Mouse (Mus musculus) left cerebral cortex, postnatal 10 days (tissue): ENCODE data around the gene Zbtb5. TPM values are rescaled to one million over a fixed set of nuclear protein-coding genes. Genes with fewer than 3 reads are reported as not detected.
"Not testable (repeated sequence)": the region's sequence is repeated elsewhere in the genome, so short reads cannot be mapped to it uniquely, and the experiment has no call there.

Experiments used
- DNase-seq, 2 experiments: peaks; one replicate each; pipeline ENCODE4 v3.0.0; 2021 to 2022; ENCODE audit warnings: low spot score in 2 of 2, mixed read lengths in 1 of 2; ENCODE audit errors: extremely low spot score in 1 of 2
- intact Hi-C: fragments of 180-260 bp; cut with DNase I; formaldehyde crosslinking; loops from one replicate; pipeline ENCODE4 v1.15.1; 2025
- total RNA-seq, 2 experiments: library from RNA; stranded (reverse); gene quantifications; 2 replicates each; pipeline ENCODE4 v1.2.3; 2021

The Zbtb5 gene
- total RNA-seq, 2 experiments from 2014 or later = 17.3 to 18.6 TPM

GRCm38 (mm10) chr4:45015615-45016014 lies 3.4 kb upstream of the Zbtb5 start:
- intact Hi-C loops = loop anchor here (5.0 to 10.0 kb wide), 2 partner anchors 267 to 839 kb away; no protein-coding TSS in a partner anchor
- DNase-seq = peak in 1 of 2 experiments; percentile 65

DNA sequence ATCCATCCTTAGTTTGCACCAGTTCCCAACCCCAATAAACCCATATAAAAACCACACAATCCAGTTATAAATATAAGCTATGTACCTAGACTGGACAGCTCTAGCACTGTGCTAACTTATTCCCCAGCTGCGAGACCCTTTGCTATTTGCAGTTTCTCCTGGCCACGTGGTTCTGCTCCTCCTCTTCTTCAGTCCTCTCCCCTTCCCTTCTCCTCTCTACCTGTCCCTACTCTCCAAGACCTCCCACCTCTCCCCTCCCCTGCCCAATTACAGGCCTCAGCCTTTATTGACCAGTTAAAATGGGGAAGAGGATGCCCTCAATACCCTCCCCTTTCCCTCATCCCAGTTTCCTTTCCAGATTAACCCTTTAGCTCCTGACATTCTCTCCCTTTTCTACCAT lies 1.3 kb upstream of the Zbtb5 start:
- DNase-seq = no peak
- intact Hi-C loops = loop anchor here (10.0 kb wide), 1 partner anchor 841 kb away; no protein-coding TSS in a partner anchor

- intact Hi-C loops = loop anchor here (10.0 kb wide), 1 partner anchor 842 kb away; no protein-coding TSS in a partner anchor
- DNase-seq = no peak
Observed at GRCm38 (mm10) chr4:45013031-45013431, 819 bp upstream of the Zbtb5 start.

DNA sequence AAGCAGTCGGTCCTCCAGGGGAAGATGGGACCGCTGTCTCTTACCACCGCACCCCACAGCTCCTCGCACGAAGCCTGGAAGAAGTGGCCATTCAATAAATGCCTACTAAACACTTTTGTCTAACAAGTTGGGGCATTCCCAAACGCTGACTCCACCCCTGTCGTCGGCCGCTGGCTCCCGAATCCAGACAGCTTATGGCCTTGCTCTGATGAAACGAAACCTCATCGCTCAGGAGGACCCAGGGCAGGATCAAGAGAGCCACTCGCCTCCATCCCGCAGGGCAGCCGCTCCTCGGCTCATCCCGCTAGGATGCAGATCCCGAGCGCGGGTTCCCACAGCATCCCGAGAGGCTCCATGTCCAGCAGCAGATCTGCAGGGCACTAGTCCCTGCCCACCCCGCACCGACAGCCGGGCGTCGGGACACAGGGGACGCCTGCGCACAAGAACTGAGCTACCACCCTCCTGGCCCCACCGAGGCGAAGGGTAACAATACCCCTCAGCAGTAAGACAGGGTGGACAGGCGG lies 569 bp downstream of the Zbtb5 start:
- DNase-seq = peak in 1 of 2 experiments; percentile 27
- intact Hi-C loops = loop anchor here (10.0 kb wide), 1 partner anchor 843 kb away; no protein-coding TSS in a partner anchor

DNA sequence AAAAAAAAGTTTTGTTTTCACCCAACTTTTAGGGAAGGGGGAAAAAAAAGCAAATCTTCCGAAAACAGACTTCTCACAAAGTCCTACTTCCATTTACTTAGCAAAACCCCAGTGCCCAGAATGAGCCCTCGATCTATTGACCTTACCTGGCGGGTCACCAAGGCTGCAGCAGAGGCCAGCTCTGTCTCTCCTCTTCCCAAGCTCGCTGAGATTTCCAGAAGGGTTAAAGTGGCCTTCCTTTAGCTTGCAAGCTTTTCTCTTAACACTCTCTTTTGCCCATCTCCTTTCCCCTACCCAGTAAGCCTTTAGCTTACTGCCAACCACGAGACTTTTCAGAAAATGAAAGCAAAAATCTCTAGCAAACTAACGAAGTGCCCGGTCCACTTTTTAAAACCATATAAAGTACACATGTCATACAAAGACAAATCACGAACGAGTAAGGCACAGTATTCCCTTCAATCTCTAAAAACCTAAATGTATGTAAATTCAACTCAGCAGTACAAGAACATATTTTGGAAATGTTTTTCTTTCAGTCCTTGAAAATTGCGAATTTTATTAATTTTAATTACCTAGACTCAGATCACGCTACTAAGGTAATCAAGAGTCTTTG lies 1.3 kb downstream of the Zbtb5 start:
- intact Hi-C loops = loop anchor here (10.0 kb wide), 1 partner anchor 844 kb away; no protein-coding TSS in a partner anchor
- no peak for DNase-seq

DNA sequence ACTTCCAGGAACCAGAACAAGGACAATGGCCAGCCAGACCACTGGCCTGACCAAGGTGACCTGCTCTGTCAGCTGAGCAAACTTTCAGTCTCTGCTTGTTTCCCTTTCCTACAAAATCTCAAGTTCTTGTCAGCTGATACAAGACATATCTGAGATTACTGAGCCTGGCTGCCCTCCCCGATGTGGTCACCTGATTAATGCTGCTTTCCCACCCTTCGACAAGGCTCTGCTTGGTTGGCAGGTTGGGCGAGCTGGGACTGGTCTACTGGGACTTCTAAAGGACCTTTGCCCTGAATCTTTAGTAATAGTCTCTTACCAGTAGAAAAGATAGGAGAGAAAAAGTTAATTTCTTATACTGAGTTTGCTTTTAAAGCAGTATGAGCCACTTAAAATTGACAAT lies 6.8 kb downstream of the Zbtb5 start:
- DNase-seq = no peak
- intact Hi-C loops = no loop called here

- intact Hi-C loops = no loop called here
- DNase-seq = no peak
Observed at GRCm38 (mm10) chr4:45000001-45000400, 12.2 kb downstream of the Zbtb5 start.

DNA sequence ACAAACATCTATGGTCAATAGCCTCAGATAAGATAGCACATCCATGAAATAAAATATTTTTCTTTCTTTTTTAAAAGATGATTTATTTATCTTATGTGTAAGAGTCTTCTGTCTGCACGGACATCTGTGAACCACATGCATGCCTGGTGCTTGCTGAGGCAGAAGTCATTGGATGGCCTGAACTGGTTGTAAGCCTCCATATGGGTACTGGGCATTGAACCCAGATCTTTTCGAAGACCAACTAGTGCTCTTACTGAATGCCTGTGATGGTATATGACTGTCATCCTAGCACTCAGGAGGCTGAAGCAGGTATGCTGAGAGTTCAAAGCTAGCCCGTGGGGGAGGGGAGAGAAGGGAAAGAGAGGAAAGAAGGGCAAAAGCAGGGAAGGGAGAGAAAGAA lies 14.1 kb downstream of the Zbtb5 start:
- intact Hi-C loops = no loop called here
- no peak for DNase-seq

DNA sequence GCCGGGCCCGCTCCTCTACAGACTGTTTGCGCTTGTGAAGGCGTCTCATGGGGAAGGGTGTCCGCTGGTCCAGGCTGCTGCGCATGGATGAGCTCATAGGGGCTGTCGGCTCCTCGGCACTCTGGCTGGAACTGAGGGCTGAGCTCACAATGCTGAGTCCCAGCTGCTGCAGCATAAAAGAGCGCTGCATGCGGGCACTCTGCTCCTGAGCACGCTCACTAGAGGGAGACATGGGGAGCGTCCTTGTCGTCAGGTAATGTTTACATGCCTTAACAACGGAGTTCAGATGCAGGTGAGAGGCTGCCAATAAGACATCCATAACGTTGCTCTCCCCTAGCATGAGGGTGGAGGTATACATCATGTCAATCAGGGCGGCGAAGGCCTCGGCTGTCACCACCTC lies 17.4 kb downstream of the Zbtb5 start:
- intact Hi-C loops = no loop called here

GRCm38 (mm10) chr4:44993847-44994246 lies 18.4 kb downstream of the Zbtb5 start:
- peak in 1 of 2 experiments; percentile 14 for DNase-seq
- intact Hi-C loops = no loop called here

More for the DNA sequence above, 17.4 kb downstream of the Zbtb5 start:
- DNase-seq = peak in 1 of 2 experiments; percentile 17

DNA sequence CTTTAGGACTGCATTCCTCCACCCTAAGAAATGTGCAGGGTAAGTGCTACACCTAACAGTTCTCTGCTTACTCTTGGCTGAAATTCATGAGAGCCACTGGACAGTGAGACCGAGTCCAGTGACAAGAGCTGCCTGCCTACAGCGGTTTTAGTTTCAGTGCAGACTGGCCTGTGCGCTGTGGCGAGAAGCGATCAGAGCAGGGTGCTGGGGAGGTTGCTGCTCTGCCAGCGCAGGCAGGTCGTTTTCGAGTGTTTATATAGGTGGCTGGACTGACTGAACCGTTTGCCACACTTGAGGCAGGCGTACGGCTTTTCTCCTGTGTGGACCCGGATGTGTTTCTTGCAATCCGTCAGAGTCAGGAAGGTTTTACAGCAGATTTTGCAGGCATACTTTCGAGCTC lies 19.0 kb downstream of the Zbtb5 start:
- intact Hi-C loops = not testable (repeated sequence)
- DNase-seq = peak in 1 of 2 experiments; percentile 8

- intact Hi-C loops = not testable (repeated sequence)
- DNase-seq = peak in 1 of 2 experiments; percentile 6
Observed at GRCm38 (mm10) chr4:44992330-44992729, 19.9 kb downstream of the Zbtb5 start.

DNA sequence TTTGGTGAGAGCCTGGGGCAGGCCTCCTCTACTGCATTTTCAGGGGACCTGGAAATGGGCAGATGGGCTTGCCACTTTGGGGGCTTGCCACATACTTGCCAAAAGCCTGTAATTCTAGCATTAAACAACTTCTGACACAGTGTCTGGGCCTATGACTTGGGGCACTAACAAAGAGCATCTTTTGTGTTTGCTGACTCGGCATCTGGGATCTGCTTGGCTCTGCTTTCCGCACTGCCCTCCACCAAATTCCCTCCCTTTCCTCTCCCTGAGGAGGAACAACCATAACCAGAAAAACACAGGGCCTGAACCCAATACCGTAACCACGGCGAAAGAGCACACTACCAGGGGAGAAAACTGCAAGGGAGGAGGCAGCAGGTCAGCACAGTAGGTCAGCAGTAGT lies 21.7 kb downstream of the Zbtb5 start:
- peak in 1 of 2 experiments; percentile 2 for DNase-seq
- intact Hi-C loops = no loop called here

DNA sequence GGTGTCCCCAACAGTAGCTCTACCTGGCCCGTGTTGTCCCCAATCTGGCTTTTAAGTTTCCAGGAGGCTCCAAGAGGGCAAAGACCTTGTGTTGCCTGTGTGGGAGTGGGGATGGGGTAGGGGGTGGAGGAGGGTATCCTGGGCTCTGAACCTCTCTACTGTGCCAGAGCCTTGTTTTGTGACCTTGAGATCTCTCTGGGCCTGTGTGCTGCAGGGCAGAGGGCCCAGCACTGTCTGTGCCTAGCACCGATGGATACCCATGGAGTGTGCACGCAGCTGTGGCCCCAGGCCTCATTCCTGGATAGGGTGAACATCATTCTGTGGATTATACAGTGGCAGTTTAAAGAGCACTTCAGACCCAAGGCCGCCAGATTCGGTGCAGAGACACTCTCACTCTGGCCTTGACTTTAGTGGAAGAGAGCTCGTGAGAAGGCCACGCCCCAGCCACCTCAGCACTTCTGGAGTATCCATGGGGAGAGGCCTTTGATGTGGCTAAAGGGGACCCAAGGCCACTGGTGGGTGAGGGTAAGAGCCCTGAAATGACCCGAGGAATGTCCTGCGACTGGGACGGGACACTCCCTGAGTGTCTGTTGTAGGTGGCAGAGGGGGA lies 29.0 kb downstream of the Zbtb5 start:
- no peak for DNase-seq
- intact Hi-C loops = no loop called here

DNA sequence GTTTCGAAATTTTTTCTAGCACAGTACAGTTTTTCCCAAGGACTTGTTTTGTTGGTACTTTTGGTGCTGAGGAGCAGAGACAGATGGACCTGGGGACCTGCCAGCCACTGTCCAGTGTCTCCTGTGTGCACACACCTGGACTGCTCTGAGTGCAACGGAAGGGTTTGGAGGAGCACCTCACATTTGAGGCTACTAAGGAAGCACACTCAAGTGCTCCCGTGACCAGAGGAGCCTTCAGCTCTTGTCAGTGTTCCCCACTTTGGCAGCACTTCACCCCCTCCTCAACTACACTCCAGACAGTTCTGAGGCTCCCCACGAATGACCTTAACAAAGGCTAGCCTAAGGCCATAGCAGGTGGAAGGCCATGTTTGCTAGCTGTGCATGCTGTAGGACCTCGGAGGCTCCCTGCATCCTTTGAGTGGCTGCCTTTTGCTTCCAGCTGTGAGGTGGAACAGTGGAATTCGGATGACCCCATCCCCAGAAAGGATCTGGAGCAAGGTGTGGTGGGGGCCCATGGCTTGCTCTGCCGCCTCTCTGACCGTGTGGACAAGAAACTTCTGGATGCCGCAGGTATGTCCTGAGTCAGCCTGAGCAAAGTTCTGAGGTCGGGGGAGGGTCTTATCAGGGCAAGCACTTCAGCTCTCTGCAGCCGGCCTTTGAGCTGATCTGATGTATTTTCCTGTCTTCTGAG lies 29.6 kb downstream of the Zbtb5 start:
- intact Hi-C loops = no loop called here
- no peak for DNase-seq

DNA sequence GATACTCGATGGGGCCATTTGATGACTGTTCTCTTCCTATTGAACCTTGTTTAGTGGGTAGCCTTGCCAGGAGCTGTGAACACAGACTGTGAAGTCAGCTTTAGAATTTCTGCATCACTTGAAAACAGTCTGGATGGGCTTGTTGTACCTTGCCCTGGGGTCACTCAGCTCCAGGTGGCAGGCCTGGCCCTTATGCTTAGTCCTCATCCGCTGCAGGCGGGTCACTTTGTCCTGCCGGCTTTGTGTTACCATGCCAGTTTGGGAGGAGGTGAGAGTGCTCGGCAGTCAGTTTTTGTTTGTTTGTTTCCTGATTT lies 30.3 kb downstream of the Zbtb5 start:
- no peak for DNase-seq
- intact Hi-C loops = no loop called here

DNA sequence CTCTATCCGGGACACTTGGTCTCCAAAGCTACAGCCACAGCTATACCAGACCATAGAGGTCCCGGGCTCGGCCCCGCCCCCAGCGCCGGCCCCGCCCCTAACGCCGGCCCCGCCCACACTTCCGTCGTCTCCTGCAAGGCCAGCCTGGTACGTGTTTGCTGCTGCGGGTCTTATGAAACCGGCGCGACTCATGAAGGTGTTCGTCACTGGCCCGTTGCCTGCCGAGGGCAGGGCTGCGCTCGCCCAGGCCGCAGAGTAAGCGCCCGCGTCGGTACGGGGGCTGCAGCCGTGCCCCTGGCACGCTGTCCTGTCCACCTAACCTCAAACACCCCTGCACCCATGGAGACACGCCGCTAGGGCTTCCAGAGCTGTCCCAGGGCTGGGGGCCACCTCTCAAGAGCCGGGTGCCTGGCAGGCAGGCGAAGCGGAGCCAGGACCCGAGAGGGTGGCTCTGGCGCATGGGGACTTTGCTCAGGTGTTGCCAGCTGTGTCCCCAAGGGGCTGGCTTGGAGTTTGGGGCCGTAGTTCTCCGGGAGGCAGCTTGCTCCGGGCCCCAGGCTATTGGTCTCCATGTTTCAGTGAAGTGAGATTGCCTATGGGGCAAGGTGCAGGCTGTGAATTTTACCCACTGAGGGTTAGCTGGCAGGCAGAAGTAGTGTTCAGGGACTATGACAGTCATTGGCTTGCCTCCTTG lies 30.8 kb downstream of the Zbtb5 start, which contains the start of gene Grhpr:
Gene Grhpr (plus strand): TSS at position 116 of the 694 bp plus-strand sequence.
- peak; percentile 16 to 83 for DNase-seq
- intact Hi-C loops = no loop called here

DNA sequence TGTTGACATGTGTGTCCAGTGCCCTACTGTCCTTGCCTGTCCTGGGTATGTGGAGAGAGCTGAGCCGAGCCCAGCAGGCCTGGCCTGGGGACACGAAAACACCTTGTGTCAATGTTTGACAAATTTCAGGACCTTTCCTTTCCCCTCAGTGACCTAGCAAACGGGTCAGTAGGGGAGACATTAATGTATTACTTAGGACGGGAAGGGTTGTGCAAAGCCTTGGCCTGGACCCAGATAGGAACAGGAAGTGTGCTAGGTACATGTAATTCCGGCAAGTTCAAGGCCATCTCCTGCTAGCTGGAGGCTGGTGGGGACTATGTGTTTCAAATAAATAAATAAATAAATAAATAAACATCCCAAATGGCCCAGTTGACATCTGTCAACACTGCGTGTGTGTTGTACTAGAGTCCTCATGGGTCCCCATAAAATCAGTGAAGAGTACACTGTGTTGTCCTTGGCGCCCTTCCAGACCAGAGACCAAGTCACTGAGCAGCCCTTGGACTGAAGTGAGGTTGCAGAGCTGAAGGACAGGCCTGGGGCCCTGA lies 32.3 kb downstream of the Zbtb5 start:
- DNase-seq = no peak
- intact Hi-C loops = no loop called here

DNA sequence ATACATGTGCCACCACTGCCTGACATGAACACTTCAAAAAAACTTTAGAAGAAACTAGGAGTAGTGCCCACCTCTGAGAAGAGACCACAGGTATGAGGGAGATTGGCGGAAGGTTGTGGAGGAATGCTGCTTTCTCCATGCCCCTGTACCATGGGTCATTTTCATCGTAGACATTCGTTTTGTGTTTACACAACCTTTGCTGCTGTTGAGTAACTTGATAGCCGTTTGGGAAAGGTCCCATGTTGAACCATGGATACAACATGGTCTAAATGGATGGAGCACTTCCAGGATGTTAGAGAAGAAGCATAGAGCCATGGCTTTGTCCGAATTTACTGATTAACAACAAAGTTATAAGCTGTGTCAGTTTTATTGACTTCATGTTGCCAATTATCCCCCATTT lies 34.0 kb downstream of the Zbtb5 start:
- intact Hi-C loops = no loop called here
- DNase-seq = no peak
